Mouse (Mus musculus) embryonic fibroblast, embryonic 13.5 days (primary cell): ENCODE results near the gene Rab36.

Experiments
- CTCF ChIP-seq: IDR thresholded peaks from 2 replicates; pipeline ENCODE4 v1.5.1; 2011; ENCODE audit warnings: mild to moderate bottlenecking, control low read depth, low read length, moderate library complexity, borderline replicate concordance; ENCODE audit not compliant: insufficient read depth
- POLR2A ChIP-seq: IDR thresholded peaks from 2 replicates; pipeline ENCODE4 v1.6.1; 2011; ENCODE audit warnings: low read depth, mild to moderate bottlenecking, control low read depth, low read length, moderate library complexity

GRCm38 (mm10) chr10:75060843-75061235 lies 24.0 kb downstream of the Rab36 start:
- TF ChIP-seq CTCF (no peak), POLR2A (no peak)
